Mouse (Mus musculus): ENCODE measurements around the gene Hspbap1.

The Hspbap1 gene

DNA sequence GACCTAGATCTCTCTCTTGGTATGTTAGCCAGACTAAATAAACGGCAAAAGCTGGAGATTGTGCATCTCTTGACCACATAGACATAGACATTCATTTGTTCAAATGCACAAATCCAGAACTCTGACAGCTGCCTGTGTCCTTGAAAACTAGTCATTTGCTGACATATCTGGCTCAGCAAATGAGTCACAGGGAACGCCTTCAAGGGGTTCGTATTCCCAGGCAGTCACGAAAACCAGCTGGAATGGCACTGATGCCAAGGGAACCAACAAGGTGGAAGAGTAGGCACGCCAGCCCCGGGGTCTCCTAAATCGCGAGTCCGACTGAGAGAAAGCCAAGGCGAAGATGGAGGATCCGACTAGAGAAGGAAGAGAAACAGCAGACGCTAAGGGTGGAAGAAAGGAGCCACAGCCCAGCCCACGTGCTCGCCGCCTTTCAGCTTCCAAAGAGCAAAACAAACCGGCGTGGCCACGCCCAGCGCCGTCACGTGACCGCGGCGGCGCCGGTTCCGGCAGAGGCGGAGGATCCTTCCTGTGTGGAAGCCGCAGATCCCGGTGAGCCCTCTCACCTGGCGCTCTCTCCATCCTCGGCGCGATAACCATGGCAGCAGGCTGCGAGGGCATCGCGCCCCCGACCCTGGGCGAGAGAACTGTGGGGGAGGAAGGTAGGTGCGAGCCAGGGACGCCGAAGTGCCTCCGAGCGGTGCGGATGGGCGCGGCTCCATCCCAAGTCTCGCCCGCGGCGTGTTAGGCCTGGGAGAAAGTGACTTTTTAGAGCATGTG is at the start of gene Hspbap1:
Gene Hspbap1 (plus strand): TSS at position 498 of the 780 bp plus-strand sequence.
- DNase-seq (ENCODE audit: low spot score in 2 of 2), result peak; percentile 64 to 89

DNA sequence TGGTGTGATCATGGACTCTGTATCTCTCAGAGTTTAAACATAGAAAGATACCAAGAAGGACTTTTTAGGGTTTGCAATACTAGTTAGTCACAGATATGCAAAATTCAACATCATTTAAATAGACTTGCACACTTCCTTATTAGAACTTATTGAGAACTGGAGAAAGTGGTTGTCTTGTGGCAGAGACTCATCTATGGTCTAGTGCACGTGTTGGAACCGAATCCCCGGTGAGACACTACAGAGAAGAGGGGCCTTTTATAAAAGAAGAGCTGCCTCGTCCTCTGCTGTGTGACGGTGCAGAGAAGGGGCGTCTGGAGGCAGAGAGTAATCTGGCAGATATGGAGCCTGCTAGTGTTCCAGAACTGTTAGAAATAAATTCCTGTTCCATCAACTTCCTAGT is 45.6 kb upstream of the Hspbap1 start:
- DNase-seq (ENCODE audit: low spot score in 2 of 2), result no peak

DNA sequence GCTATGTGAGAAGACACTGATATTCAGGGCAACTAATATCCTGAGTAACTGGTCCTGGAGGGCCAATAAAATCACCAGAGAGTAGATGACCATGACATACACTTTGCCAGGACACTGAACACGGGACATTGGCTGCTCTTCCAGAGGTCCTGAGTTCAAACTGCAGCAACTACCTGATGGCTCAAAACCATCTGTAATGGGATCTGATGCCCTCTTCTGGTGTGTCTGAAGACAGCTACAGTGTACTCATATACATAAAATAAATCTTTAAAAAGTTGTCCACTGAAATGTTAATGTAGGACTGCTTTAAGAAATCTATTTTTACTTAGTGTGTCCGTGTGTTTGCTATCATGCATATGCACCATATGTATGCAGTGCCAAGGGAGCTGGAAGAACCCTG is 43.6 kb upstream of the Hspbap1 start:
- DNase-seq (ENCODE audit: low spot score in 2 of 2), result no peak

DNA sequence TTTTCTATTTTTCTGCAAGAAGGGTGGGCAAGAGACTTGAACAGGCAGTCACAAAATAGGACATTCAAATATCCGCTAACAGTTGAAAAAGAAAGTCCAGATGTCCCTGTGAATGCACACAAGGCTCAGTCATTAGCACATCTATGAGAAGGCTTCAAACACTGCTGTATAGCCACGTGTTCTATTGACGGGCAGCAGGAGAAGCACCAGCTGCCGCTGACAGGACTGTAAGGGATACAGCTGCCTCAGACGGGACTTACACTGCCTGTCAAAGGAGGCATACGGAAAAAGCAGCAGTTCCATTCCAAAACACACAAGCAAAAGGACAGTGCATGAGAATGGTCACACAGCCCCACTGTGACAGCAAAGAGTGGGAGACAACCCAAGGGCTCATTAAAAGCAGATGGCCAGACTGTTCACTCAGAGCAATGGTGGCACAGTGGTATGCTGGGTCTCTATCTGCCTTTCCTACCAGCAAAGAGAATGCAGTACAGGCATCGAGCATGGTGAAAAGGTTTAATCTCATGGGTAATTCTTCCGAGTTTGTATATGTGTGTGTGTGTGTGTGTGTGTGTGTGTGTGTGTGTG is 40.9 kb upstream of the Hspbap1 start:
- DNase-seq (ENCODE audit: low spot score in 2 of 2), result no peak

DNA sequence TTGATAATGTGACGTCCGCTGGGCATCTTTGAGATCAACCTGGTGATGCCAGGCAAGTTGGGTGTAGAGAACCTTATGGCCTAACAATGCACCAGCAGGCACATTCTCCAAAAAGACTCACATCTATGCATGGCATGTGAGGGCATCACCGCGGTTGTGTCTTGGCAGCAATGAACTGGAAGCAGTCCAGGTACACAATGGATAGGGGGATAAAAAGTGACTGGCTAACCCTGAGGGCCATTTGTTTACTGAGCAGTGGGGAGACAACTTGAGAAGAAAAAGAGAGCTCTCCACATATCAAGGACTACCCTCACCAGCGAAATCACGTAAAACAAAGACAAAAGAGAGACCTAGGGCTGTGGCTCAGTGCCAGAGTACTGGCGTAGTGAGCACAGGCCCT is 38.1 kb upstream of the Hspbap1 start:
- no peak for DNase-seq (ENCODE audit: low spot score in 2 of 2)

DNA sequence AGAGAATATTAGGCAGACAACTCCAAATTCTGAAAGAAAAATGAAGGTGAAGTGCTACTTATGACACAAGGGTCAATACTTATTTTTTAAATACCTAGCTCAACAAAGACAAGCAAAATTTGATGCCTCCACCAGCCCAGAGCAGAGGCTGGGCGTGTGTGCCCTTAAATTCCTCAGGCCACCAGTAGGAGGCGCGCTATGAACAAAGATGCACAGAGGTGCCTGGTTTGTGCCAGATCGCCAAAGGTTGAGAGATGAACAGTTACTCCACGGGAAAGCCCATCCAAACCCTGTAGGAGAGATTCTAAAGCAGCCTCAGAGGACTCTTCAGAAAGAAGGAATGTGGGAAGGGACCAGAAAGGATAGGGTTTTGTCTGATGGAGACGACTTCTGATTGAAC is 36.1 kb upstream of the Hspbap1 start:
- DNase-seq (ENCODE audit: low spot score in 2 of 2), result peak in 1 of 2 experiments; percentile 34

DNA sequence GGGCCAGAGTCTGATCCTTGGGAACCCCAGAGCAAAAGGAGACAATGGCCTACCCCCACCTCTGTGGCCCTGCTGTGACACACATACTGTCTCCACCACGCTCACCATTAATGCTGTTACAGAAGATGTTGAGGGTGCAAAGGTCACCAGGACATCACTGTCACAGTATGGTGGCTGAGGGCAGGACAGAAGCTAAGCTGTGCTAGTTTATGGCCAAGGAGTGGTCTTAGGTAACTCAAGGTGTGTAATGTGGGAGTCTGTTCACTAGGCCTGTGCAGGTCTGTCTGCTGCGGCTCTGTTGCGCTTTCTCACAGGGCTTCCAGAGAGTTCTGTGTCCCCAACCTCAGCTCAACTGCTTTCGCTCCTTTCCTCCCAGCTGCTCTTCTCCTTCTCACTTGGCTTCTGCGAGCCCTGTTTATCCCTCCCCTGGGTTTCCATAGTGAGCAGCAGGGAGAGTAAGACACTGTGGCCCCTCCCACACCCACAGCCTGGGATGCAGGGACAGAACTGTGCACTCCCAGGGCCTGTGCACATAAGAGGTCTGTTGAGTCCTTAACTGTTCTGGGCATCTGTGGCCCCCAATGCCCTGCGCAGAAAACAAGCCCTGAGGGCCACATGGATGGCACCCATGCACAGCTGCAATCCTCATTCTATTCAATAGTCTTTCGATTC is 31.9 kb upstream of the Hspbap1 start:
- no peak for DNase-seq (ENCODE audit: low spot score in 2 of 2)

DNA sequence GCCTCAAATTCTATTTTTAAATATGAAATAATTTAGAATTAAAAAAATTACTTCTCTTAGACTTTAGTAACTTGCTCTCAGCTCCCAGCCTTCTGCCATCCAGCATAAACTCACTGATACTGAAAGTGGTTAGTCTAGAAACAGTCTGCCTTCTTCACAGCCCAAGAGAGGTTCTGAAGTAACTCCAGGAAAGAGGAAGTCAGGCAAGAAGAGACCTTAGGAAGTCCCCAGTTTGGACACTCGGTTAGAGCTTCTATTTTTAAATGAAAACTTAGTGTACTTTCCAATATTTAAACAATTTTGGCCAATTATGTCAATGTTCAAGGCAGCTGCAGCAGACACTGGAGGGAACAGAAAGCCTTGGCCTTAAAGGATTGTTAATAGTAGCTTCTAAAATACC is 30.6 kb upstream of the Hspbap1 start:
- no peak for DNase-seq (ENCODE audit: low spot score in 2 of 2)

DNA sequence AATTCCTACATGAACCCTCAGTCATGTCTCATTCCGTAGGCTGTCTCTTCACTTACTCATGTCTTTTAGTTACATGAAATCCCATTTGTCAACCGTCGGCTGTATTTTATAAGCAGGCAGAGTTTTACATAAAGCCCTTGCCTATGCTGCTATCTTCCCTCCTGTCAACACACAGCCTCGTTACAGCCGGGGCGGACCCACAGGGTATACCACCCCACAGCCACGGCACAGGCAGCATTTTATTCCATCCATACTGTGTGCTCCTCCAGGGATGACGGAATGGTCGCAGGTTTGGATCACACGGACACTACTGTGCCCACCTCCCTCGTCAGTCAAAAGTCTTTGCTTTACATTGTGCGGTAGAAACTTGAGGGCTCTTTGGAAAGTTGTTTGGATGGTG is 29.8 kb upstream of the Hspbap1 start:
- DNase-seq (ENCODE audit: low spot score in 2 of 2), result no peak

DNA sequence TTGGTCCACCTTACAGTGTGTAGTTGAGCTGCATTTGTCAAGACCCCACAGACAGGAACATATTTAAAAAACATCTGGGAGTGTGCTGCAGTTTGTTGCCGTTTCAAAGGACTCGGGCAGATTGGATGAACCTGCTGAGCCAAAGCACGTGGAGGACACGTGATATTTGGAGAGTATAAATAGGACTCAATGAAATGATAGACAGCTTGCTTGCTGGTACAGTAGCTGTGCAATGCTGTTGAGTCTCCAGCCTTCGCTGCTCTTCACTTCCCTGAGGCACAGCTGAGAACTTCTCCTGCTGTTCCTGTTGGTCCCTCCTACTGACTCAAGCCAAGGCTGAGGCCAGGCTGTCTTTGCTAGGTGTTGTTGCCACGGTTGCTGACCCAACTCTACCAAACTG is 29.2 kb upstream of the Hspbap1 start:
- DNase-seq (ENCODE audit: low spot score in 2 of 2), result no peak

DNA sequence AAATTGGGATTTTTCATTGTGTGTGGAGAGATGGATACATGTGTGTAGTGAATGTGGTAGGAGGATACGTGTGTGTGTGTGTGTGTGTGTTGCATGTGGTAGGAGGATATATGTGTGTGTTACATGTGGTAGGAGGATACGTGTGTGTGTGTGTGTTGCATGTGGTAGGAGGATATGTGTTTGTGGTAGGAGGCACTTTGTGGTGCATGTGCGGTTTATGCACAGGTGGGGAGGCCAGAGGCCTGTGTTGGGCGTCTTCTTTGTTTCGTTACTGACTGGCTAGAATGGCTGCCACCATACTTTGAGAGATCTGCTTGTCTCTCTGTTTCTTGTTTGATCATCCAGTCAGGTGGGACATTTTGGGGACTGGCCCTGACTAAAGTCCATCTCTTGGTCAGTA is 28.6 kb upstream of the Hspbap1 start:
- no peak for DNase-seq (ENCODE audit: low spot score in 2 of 2)

DNA sequence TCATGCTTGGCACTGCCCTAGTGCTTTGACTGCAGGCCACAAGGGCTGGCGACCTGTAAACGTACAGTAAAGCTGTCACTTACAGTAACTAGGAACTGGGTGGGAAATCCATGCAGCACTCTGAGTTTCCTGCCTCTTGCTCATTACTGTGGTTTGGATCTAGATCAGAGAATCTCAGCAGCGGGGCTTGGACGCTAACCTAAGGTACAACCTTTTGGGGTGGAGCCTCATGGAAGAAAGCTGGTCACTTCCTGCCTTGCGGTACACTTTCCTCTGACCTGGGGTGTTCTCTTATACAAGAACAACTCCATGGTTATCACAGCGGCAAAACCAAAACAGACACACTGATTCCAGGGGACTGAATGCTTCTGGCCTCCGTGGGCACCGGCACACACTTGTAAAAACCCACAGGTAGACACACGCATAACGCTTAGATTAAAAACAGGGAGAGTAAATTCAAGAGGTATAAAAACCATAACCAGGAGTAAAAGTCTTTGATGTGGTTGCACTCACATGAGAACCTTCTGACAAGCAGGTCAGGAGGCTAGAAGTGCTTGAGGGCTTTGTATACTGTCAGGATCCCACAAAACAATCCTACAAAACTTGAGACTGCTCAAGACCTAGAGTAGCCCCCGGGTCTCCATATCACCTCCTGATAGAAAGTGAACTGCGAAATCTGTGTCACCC is 27.8 kb upstream of the Hspbap1 start:
- no peak for DNase-seq (ENCODE audit: low spot score in 2 of 2)

DNA sequence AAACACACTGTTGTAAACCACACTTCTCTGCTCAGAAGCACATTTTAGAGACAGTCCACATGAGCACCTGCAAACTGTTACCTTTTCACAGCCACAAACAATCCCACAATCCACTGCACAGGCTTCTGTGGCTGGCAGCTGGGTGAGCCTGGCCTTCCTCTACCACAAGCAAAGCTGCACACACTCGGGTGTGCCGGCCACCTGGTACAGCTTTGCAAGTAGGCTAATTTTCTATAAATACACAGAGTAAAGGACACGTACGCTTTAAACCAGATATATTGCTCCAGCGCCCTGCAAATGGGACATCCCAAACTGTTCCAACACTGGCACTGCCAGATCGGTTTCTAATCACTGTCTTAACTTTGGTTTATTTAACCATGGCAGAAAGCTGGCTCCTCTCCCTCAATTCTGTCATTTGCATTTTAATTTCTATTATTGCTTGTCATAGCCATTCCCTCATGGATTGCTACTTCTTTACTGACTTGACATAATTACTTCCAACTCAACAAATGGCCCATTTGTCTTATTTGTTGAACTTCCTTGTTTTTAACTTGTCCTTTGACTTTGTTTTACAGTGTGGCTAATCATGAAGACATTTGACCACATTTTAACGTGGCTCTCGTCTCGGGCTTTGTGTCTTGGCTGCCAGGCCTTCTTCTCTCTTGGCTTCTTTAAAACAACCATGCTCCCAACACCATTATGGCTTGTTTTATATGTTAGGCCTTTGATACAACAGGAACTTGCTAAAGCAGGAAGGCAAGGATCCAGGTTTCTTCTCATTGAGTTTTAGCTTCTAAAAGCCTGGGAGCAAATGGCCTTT is 22.5 kb upstream of the Hspbap1 start:
- peak in 1 of 2 experiments; percentile 27 for DNase-seq (ENCODE audit: low spot score in 2 of 2)

DNA sequence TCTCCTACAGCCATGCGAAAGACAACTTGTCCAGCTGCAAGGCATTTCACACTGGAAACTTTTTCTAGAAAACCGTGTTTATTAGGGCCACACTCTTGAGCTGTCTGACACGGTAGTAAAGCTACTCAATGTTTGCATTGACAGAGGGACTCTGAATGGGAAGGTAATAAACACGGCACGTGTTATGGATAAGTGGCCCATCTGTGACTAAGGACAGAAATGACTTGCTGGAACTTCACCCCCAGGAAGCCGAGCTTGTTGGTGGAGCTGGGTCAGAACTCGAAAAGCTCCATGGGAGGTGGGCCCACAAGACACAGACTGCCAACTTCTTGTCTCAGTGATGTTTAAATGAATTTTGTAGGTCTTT is 22.0 kb upstream of the Hspbap1 start:
- DNase-seq (ENCODE audit: low spot score in 2 of 2), result no peak

DNA sequence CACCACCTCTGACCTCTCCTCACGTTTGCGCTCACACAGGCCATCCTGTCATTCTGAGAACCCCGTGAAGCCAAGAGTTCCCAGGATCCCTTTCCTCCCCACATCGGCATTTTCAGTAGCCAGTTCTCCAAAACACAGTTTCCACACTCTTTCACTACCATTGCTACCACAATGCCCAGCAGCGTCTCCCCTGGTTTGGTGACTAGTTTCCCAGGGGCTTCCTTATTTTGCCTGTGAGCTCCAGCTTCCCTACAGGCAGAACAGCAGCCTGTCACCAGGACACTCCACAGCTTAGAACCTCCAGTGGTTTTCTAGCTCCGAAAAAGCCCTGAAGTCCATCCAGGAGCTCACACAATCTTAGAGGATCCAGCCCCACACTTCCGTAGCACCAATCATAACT is 20.8 kb upstream of the Hspbap1 start:
- no peak for DNase-seq (ENCODE audit: low spot score in 2 of 2)

DNA sequence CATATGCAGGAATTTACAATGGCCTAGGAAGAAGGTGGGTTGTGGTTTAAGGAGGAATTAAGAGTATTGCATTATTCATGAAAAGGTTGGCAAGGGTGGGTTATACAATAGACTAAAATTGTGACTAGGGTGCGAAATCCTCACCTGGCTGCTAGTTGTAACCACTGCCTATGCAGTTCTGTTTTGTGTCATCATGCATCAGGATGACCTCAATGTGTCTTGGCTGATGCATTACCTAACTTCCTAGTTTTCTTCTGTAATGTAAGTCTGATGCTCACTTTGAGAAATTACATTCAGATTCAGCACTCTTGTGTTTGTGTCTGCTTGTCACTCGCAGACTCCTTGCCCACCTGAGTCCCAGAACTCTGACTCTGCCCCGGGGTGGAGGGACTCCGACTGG is 18.3 kb upstream of the Hspbap1 start:
- DNase-seq (ENCODE audit: low spot score in 2 of 2), result no peak

DNA sequence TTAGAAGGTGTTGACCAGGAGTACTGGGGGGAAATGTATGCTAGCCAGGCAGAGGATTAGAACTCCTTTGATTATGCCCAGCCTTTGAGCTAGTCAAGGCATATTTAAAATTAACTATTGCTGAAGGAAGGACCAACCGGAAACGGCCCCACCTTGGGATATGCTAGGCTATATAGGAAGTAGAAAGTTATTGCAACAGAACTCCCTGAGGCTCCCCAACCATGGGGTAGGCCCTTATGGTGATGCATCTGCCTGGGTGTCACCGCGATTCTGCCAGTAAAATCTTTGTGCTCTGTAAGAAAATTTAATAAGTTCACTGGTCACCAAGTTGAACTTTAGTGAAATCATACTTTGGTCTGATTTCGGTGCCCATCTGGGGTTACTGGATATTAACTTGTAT is 16.2 kb upstream of the Hspbap1 start:
- no peak for DNase-seq (ENCODE audit: low spot score in 2 of 2)

DNA sequence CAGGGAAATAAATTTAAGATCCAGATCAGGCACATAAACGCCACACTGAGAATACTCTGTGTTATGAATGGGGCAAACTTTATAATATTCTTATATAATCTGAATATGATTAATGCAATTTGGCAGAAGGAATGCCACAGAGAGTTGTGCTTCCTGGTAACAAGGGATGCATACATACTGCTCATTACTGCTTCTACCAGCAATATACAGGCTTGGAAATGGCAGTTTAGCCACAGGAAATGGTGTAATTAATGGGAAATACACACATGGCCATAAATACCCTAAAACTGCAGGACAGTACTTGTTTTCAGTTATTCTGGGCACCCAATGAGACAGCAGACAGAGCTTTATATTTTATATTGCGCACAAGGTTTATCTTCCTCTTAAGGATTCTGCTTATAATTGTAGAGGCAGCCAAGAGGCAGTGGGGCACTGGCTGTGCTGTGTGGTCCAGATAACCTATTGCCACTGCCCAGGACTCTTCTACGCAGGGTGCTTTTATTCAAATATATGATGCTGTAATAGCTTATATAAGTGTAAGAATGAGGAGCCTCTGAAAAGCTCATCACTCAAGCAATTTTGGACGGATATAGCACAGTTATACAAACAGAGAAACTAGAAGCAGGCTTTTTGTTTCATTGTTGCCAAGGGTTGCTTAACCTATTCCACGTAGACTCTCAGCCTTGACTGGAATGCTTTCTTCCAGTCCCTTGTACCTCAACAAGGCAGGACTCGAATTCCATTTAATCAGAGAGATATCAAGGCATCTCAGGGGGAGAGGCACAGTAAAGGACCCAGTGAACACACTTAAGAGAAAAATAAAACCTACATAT is 14.5 kb upstream of the Hspbap1 start:
- no peak for DNase-seq (ENCODE audit: low spot score in 2 of 2)

DNA sequence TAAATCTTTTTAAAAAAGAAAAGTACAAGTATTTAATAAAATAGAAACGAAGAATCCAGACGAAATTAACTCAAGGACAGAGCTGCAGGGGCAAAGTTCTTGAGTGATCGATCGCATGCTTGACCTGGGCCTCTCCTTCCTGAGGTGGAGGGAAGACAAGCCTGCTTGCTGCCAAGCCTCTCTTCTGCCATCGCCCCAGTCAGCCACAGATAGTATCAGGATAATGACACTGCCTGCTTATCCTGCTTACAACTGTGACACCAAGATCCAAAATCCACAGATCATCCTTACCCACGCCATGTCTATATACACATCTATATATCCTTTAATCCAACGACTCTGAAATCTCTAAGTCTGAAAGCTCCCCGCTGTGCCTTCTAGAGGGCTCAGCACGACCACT is 13.5 kb upstream of the Hspbap1 start:
- DNase-seq (ENCODE audit: low spot score in 2 of 2), result no peak

DNA sequence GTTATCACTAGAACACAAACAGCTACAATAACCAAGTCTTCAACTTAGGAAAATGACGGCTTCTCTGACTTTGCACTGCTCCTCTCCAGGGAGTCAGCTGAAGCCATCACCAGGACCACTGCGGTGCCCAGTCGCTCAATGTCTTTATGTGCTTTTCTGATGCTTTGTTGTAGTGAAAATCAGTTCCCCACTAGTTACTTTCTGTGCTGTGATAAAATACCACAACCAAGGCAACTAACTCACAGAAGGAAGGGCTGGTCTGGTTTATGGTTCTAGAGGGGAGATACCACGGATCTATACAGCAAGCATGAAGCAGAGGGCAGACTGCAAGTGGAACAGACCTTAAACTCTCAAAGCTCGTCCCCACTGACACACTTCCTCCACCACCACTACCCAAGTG is 10.8 kb upstream of the Hspbap1 start:
- no peak for DNase-seq (ENCODE audit: low spot score in 2 of 2)
